Mouse (Mus musculus) liver (tissue): Measurements from ENCODE around the gene Tmem135.
A peak's percentile ranks its signal among the peaks of the same experiment; 100 is the strongest.

Experiments
- DNase-seq: peaks from one replicate; pipeline ENCODE4 v3.0.0-alpha.2; 2020; ENCODE audit warnings: mixed read lengths

Gene Tmem135

GRCm38 (mm10) chr7:89404081-89404733, at the start of gene Tmem135, which contains the start of gene Fzd4:
Tmem135 (minus strand) TSS chr7:89404222.
Fzd4 (plus strand) TSS chr7:89404355.
- peak; percentile 95 for DNase-seq

DNA sequence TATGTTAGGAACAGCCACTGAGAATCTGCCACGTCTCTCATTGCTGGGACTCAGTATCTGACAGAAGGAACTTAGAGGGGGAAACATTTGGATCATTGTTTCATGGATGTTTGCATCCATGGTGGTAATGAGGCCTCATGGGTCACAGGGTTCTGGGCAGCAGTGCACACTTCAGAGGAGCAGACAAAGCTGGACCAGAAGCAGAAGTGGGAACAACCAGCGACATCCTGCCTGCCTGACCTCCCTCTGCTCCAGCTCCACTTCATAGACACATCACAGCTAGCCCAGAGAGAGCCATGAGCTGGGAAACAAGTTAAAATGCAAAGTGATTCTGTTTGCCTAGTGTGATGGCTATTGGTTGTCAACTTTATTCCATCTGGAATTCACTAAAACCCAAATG, 46.3 kb upstream of the Tmem135 start:
- DNase-seq: no peak

- no peak for DNase-seq
Measured at GRCm38 (mm10) chr7:89445137-89445536, 41.1 kb upstream of the Tmem135 start.

GRCm38 (mm10) chr7:89442242-89442641, 38.2 kb upstream of the Tmem135 start:
- DNase-seq: no peak

DNA sequence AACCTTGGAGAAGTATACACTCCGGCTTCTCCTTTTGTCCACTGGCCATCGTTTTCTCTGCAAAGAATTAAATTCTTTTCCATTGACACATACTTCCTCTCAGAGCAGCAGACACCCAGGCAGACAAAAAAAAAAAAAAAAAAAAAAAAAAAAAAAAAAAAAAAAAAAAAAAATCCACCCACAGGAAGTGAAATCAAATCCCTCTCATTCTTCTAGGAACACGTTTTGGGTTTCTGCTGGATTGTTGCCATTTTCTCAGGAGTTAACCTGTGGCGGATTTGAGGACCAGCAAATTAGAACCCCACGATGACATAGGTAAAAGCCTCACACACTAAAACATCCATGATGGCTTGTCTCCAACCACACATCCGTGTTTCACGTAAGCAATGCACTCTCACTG, 37.3 kb upstream of the Tmem135 start:
- no peak for DNase-seq

GRCm38 (mm10) chr7:89437589-89437988, 33.6 kb upstream of the Tmem135 start:
- no peak for DNase-seq

GRCm38 (mm10) chr7:89436404-89436803, 32.4 kb upstream of the Tmem135 start:
- no peak for DNase-seq

- DNase-seq: no peak
Measured at GRCm38 (mm10) chr7:89433893-89434616, 30.0 kb upstream of the Tmem135 start.

- DNase-seq: no peak
Measured at GRCm38 (mm10) chr7:89433193-89433892, 29.3 kb upstream of the Tmem135 start.

DNA sequence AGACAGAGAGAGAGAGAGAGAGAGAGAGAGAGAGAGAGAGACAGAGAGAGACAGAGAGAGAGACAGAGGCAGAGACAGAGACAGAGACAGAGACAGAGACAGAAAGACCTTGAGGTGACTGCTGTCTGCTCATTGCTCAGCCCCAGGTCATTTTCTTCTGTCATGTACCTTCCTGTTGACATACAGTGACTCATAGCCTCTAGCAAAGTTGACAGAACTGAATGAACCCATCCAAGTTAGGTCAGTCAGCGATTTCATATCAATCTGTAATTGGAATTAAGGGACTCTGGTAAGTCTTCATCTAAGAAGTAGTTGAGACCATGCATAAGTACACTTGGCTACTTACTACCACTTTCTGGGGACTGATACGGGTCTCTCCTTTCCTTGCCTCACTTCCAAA, 27.2 kb upstream of the Tmem135 start:
- no peak for DNase-seq

DNA sequence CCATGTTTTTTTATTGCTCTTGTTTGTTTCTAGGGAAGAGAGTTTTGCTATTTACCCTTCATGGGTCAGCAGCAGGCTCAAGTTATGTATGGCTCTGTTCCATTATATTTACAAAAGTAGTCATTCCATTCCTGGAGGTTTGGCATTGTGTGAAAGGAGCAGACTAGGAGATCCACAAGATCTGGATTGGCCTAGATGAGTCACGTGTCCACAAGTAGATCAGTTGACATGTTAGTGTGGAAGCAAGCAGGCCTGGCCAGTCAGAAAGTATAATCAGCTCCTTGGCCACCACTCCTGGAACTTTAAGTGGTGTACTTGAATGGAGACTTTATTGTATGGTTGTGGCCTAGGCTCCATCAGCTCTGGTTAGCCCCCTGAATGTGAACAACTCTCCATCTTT, 25.3 kb upstream of the Tmem135 start:
- DNase-seq: no peak

GRCm38 (mm10) chr7:89428804-89429203, 24.8 kb upstream of the Tmem135 start:
- no peak for DNase-seq

DNA sequence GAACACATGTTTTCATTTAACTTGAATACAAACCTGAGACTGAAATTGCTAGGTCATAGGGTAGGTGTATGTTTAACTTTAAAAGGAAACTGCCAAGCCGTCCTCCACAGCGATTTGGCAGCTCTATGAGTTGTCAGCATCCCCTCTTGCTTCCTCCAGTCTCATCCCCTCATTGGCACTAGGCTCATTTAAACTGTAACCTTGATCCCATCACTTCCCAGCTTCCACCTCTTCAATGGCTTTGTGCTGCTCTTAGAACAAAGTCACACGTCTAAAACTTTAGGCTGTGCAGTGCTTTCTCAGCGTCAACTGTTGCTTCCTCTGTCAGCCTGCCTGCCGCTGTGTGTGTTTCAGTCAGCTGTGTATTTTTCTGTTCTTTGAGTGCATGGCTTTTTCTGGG, 23.1 kb upstream of the Tmem135 start:
- no peak for DNase-seq

- DNase-seq: no peak
Measured at GRCm38 (mm10) chr7:89425803-89426725, 22.0 kb upstream of the Tmem135 start.

- no peak for DNase-seq
Measured at GRCm38 (mm10) chr7:89424659-89425058, 20.6 kb upstream of the Tmem135 start.

DNA sequence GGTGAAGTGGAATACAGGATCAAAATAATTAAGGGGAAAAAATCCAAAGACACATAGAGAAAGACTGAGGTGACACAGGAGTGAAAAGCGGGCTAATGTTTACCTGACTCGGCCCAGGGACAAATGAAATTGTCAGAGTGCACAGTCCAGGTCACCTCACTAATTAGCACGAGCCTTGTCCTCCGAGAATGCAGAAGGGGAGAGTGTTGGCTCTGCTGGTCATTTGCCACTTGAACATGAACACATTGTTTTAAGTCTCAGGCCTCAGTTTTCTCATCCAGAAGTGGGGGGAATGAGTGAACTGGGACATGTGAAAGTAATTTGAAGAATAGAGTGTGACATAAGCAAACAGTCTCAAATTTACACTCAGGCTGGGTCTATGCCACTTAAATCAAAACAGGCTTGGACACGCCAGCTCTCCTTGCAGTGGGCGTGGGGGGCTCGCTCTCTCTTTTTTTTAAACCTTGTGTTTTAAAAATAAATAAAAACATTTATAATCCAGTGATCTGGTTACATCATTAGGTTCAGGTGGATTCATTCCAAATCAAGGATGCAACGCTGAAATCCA, 19.8 kb upstream of the Tmem135 start:
- DNase-seq: no peak

DNA sequence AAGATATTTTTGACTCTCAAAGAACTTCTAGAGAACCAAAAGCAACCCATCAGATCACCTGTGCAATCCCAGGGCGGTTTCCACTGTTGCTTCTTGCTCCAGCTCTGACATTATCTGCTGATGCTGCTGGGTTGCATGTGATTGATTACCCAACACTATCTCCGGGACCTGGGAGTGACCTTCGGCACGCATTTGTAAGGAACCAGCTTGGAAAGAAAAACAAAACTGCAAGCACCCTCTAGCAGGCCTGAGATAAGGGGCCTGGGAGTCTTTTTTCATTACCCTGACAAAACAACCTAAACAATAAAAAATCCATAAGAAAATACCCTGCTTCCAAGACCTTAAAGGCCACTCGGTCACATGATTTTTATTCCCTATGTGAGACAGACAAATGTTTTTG, 19.2 kb upstream of the Tmem135 start:
- peak; percentile 18 for DNase-seq

DNA sequence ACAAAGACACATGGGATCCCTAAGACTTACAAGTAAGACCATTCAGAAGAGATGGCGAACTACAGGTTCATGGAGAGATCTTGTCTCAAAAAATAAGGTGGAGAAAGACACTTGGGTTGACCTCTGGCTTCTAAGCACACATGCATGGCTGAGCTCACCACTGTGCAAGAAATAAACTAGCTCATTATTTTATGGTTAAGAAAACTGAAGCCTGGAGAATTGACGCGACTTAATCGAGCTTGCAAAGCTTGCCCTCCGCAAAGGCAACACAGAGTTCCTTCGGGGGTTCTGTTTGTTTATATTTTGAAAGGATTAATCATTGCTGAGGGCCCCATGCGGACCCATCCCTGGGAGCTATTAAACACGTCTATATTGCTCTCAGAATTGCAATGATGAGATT, 18.6 kb upstream of the Tmem135 start:
- DNase-seq: no peak

DNA sequence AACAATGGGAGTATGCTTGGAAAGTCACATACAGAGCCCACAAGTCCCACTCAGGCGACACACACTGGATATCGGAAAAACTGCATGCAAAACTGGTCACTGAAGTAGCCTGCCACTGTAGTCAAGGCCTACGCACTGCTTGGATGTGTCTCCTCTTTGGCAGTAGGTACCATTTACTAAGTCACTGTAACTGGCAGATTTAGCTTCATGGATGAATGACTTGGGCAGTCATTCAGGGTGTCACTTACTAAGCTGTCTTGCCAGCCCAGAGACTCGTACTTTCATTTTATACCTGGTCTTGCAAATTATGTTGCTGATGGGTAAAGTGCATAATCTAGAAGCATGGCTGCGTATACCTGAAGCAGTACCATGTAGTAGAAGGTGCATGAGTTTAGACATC, 17.3 kb upstream of the Tmem135 start:
- no peak for DNase-seq

- DNase-seq: no peak
Measured at GRCm38 (mm10) chr7:89418917-89419679, 15.1 kb upstream of the Tmem135 start.

DNA sequence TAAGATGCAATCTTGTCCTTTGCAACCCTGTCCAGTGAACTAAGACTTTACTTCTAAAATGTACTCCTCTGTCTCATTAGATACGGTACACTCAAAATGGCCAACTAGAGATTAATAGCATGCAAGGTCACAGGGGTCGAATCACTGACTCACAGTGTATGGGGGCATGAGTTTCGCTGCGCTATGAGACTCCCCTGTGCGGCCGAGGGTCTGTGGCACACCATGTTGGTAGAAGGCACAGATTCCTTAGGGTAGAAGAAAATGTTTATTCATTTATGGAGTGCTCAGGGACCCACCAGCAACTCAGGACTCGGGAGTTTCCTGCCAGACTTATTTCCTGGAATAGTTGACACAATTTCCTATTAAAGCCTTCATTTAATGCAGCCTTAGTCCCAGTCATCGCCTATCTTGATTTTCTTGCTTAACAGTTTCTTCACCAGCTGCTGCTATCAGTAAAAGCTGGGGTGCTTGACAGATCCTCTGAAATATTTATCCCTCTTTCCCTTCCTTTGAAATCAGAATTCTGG, 14.2 kb upstream of the Tmem135 start:
- DNase-seq: no peak
